Mouse (Mus musculus) kidney, embryonic 16.5 days (tissue): ENCODE results near the gene Slc2a10. TPM values are rescaled to one million over a fixed set of nuclear protein-coding genes. Genes with fewer than 3 reads are reported as not detected.

Experiments used
- ATAC-seq: fragments of 200-750 bp; cut with Nextera tagmentation; 2 replicates; pipeline ENCODE4 v1.8.0; 2017; ENCODE audit warnings: moderate TSS enrichment; ENCODE audit not compliant: low FRiP score, low TSS enrichment
- H3K27ac ChIP-seq: fragments of 300-500 bp; sonication (generic); 2 replicates; pipeline ENCODE4 v1.5.1; 2014; ENCODE audit warnings: low read length
- H3K27me3 ChIP-seq: fragments of 300-500 bp; sonication (generic); 2 replicates; pipeline ENCODE4 v1.6.1; 2014; ENCODE audit warnings: low read length, control low read depth, mixed read lengths; ENCODE audit not compliant: insufficient read depth
- H3K36me3 ChIP-seq: fragments of 300-500 bp; sonication (generic); 2 replicates; pipeline ENCODE4 v1.6.1; 2014; ENCODE audit warnings: low read length, control low read depth, mixed read lengths; ENCODE audit not compliant: insufficient read depth
- H3K4me1 ChIP-seq: fragments of 300-500 bp; sonication (generic); 2 replicates; pipeline ENCODE4 v1.6.1; 2014; ENCODE audit warnings: low read length, control low read depth, mixed read lengths; ENCODE audit not compliant: insufficient read depth
- H3K4me2 ChIP-seq: fragments of 300-500 bp; sonication (generic); replicated peaks from 2 replicates; pipeline ENCODE4 v1.6.1; 2014; ENCODE audit warnings: low read depth, low read length
- H3K4me3 ChIP-seq: fragments of 300-500 bp; sonication (generic); 2 replicates; pipeline ENCODE4 v1.5.1; 2014; ENCODE audit warnings: mild to moderate bottlenecking, low read length
- H3K9ac ChIP-seq: fragments of 300-500 bp; sonication (generic); replicated peaks from 2 replicates; pipeline ENCODE4 v1.6.1; 2014; ENCODE audit warnings: low read length
- H3K9me3 ChIP-seq: fragments of 300-500 bp; sonication (generic); 2 replicates; pipeline ENCODE4 v1.6.1; 2016; ENCODE audit warnings: low read length, control low read depth
- WGBS: fragments of 180-500 bp; shearing (Covaris S2); extraction: QIAGEN DNeasy Blood & Tissue Kit; methylation state at CpG from one replicate; pipeline ENCODE4 v1.1.7; 2014; 5-methylcytosine and 5-hydroxymethylcytosine counted together
- polyA plus RNA-seq: library from polyadenylated mRNA; unstranded; fragments of >200 nt; fragmentation: Nextera tagmentation; extraction: Ambion mirVana; gene quantifications from 2 replicates; pipeline ENCODE4 v1.2.1, GENCODE M21; 2015

The Slc2a10 gene
- polyA plus RNA-seq, 1 experiment from 2014 or later, result 8.3 TPM

DNA sequence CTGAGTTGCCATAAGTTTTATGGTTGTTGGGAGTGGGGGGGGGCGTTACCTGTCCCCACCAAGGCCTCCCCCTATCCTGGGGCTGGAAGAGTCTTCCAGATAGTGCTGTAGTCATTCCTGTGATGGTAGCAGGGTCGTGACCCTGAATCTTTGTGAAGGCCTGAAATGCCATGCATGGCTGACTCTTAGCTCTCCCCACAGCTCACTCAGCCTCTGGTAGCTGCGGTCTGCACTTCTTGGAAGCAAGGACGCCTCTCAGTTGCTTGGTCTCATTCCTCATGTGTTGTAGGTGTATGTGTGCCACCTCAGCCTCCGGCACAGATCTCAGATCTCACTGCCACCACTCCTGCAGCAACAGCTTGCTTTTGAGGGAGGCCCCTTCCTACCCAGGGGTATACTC, 27.7 kb upstream of the Slc2a10 start:
- no peaks in the 10 kb centered on the region for H3K4me1 ChIP-seq
- no peaks in the 10 kb centered on the region for H3K9me3 ChIP-seq
- 0 out of 2 replicates have a peak, but pooled peaks have one; percentile 9 for ATAC-seq
- no peak overlapping the region for H3K4me2 ChIP-seq
- H3K27me3 ChIP-seq, result peaks cover 23% of the 10 kb centered on the region
- H3K36me3 ChIP-seq, result no peaks in the 10 kb centered on the region
- no peak overlapping the region for H3K27ac ChIP-seq
- H3K4me3 ChIP-seq, result no peak overlapping the region
- no peak overlapping the region for H3K9ac ChIP-seq
- 48% methylated on average over 5 of the region's 5 CpGs for WGBS

DNA sequence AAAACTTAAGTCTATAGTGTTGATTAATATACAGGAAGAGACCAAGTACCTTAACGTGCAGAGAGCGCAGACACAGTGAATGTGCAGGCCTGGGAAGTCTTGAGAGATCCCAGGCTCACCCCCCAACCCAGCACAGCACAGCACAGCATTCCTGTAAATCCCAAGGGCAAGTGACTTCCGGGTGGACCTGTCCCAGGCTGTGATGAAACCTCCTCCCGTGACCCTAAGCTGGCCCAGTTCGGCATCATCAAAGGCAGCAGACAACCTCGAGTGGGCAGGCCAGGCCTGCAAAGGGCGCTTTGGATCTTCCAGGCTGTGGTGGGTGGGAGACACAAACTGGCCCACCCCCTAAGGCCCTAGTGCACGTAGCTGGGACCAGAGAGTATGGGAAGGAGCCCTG, 21.6 kb upstream of the Slc2a10 start:
- Histone ChIP-seq H3K9me3 (no peaks in the 10 kb centered on the region), H3K4me1 (no peaks in the 10 kb centered on the region), H3K4me2 (no peak overlapping the region), H3K27me3 (no peaks in the 10 kb centered on the region), H3K36me3 (no peaks in the 10 kb centered on the region), H3K4me3 (no peak overlapping the region), H3K9ac (no peak overlapping the region), H3K27ac (no peak overlapping the region)
- WGBS, result 49% methylated on average over 8 of the region's 8 CpGs
- ATAC-seq, result no peak

DNA sequence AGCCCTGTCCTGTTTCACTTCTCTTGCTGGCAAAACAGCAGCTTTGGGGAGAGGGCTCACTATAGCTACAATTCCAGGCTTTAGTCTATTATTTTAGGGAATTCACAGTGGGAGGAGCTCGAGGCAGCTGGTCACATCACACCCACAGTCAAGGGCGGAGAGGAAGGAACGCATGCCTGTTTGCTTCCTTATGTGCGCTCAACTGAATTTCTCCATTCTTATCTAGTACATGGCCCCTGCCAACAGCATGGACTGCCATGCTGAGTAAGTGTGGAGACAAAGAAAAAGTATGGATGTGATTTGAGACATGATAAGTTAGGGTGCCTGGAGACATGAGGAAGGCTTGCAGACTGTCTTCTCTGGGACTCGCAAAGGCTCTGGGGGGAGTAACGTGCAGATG, 19.4 kb upstream of the Slc2a10 start:
- H3K36me3 ChIP-seq, result peaks cover 5% of the 10 kb centered on the region
- no peak for ATAC-seq
- no peaks in the 10 kb centered on the region for H3K9me3 ChIP-seq
- no peaks in the 10 kb centered on the region for H3K27me3 ChIP-seq
- no peak overlapping the region for H3K27ac ChIP-seq
- no peak overlapping the region for H3K4me2 ChIP-seq
- no peak overlapping the region for H3K4me3 ChIP-seq
- H3K4me1 ChIP-seq, result no peaks in the 10 kb centered on the region
- no peak overlapping the region for H3K9ac ChIP-seq
- WGBS, result 56% methylated on average over 6 of the region's 6 CpGs

DNA sequence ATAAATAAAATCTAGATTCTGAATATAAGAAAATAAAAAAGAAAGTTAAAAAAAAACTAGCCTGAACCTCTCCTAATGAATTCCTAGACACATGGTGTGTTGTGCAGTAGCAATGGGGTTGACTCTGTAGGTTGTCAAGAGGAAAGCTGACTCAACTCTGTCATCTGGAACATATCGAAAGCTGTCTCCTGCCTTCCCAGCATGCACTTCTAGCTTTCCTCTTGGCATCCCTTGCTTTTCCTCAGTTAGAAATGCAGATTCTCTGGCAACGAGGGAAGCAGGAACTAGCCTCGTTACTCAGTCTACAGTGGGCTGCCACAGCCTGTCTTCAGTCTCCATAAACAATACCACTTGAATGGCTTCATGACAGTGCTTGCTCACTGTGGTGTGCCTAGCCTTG, 17.8 kb upstream of the Slc2a10 start:
- Histone ChIP-seq H3K9me3 (no peaks in the 10 kb centered on the region), H3K9ac (no peak overlapping the region), H3K36me3 (peaks cover 20% of the 10 kb centered on the region), H3K4me1 (no peaks in the 10 kb centered on the region), H3K4me2 (no peak overlapping the region), H3K27me3 (no peaks in the 10 kb centered on the region), H3K27ac (no peak overlapping the region), H3K4me3 (no peak overlapping the region)
- 69% methylated on average over 3 of the region's 3 CpGs for WGBS
- ATAC-seq, result no peak

DNA sequence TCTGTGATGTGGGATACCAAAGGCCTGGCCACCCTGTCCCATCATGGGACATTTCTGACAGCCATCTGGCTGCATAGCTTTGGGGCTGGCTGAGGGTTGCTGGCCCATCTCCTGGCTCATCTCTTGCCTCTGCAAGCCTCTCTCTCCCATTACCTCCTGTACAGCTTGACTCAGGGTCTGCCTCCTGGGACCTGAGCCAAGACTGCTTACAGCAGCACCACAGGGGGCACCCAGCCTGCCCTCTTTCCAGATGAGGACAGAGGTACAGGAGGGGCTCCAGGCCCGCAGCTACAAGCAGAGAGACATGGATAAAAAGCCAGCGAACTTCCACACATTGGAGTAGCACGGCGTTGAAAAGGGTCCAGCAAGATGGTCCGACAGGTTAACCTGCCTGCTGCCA, 17.2 kb upstream of the Slc2a10 start:
- no peaks in the 10 kb centered on the region for H3K9me3 ChIP-seq
- no peak overlapping the region for H3K27ac ChIP-seq
- H3K9ac ChIP-seq, result no peak overlapping the region
- 83% methylated on average over 5 of the region's 5 CpGs for WGBS
- H3K36me3 ChIP-seq, result peaks cover 20% of the 10 kb centered on the region
- no peak overlapping the region for H3K4me3 ChIP-seq
- no peaks in the 10 kb centered on the region for H3K4me1 ChIP-seq
- no peak overlapping the region for H3K4me2 ChIP-seq
- ATAC-seq, result no peak
- no peaks in the 10 kb centered on the region for H3K27me3 ChIP-seq

DNA sequence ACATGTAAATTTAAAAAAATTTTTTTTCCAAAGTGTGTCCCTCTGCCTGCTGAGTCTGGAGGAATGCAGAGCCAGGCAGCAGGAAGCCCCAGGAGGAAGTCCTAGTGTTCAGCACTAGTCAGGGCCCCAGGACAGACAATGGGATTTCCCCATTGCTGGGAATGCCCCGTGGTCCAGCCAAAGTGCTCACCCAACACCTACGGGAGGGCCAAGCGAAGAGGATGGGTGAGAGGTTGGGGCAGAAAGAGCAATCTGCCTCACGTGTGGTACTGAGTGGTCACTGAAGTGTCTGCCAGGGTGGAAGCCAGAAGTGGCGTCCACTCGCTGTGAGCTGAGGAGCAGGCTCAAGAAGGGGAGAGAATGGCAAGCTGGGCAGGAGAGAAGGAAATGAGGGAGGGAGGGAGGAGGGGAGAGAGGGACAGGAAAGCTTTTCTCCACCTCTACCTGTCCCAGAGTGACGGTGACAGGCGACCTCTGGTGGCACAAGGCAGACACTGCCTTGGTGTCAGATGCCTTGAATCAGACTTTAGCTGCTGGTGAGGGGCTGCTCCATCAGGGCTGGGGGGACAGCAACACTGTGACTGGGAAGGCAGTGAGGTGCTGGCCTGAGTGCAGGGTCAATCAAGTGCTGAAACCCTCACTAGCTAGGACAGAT, 16.6 kb upstream of the Slc2a10 start:
- ATAC-seq, result peak; percentile 37; the same call in 1 of the 2 replicates
- no peak overlapping the region for H3K27ac ChIP-seq

DNA sequence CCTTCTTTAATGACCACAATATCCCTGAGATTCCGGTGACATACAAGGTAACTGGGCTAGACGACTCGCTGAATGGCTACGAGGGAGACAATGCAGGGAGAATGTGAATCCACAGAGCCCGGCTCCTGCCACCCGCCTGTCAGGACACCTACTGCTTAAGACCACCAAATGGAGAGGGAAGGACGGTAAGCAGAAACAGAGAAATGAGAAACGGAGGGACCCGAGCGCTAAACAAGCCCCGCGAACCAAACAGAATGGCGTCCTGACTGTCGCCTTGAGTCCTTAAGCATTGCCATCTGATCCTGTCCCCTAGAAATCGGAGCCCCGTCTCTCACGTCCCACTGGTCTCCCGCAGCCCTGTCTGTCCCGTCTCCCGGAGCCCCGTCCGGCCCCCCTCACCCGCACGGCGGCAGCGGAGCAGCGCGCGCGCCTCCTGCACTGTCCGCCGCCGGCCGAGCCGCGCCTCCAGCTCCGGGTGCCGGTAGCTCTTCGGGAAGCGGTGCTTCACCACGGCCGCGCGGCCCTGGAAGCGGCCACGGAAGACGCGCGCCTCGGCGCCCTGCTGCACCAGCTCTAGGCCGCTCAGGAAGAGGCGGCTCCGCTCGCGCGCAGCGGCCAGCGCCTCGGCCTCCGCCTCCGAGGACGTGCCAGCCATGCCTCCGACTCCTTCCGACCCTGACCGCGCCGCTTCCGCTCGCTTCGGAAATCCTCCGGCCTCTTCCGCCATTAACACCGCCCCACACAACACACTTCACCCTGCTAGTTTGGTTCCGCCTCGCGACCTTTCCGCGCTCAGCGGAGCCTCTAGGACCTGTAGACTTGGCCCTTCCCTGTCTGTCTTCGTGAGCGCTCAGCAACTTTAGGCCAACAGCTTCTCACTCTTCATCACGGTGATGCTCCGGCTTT, 10.7 kb upstream of the Slc2a10 start, which contains the start of gene Trp53rka:
TSS of gene Trp53rka (minus strand) at position 677 of the 906 bp plus-strand sequence.
- H3K27me3 ChIP-seq, result no peaks in the 10 kb centered on the region
- H3K9me3 ChIP-seq, result no peaks in the 10 kb centered on the region
- peak within 1 kb of the TSS; percentile 91 for H3K4me2 ChIP-seq
- peak; percentile 89 for ATAC-seq
- peak within 1 kb of the TSS; percentile 78; the same call in 1 of the 2 replicates for H3K27ac ChIP-seq
- WGBS, result under 1% methylated on average over 71 of the region's 84 CpGs
- peaks cover 20% of the 10 kb centered on the region for H3K36me3 ChIP-seq
- H3K9ac ChIP-seq, result peak within 1 kb of the TSS; percentile 84
- peaks cover 15% of the 10 kb centered on the region for H3K4me1 ChIP-seq
- H3K4me3 ChIP-seq, result peak within 1 kb of the TSS; percentile 79

More for the DNA sequence above, 16.6 kb upstream of the Slc2a10 start:
- Histone ChIP-seq H3K4me1 (peaks cover 2% of the 10 kb centered on the region; the same call in 1 of the 2 replicates), H3K4me3 (no peak overlapping the region), H3K9me3 (no peaks in the 10 kb centered on the region), H3K4me2 (no peak overlapping the region), H3K36me3 (peaks cover 20% of the 10 kb centered on the region), H3K9ac (no peak overlapping the region), H3K27me3 (no peaks in the 10 kb centered on the region)
- 27% methylated on average over 8 of the region's 8 CpGs for WGBS

DNA sequence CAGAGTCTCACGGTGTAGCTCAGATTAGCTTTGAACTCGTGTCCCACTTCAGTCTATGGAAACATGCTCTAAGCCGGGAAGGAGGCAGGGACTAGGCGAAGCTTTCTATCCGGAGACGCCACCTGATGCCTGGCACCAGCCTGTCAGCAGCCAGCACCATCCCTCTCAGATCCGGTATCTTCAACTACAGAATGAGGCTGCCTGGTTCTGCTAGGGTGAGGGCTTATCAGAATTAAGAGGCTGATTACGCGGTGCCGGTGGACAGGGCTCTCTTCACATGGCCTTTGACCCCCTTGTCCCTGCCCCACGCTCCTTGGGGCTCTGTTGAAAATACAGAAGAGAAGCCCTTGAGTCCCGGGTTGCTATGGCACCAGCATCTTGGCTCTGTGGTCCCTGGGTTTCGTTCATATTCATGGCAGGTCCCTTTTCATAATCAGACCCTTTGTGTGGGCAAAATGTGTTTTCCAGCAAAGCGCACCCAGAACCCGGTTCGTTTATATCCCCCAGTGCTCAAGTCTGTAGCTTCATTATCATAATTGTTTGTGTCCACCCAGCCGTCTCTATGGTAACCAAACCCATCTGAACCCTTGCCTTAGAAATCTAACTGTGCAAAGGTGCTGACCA, 9.9 kb upstream of the Slc2a10 start:
- H3K36me3 ChIP-seq, result peaks cover 19% of the 10 kb centered on the region
- 27% methylated on average over 17 of the region's 17 CpGs for WGBS
- ATAC-seq, result peak; percentile 10; the same call in 1 of the 2 replicates

DNA sequence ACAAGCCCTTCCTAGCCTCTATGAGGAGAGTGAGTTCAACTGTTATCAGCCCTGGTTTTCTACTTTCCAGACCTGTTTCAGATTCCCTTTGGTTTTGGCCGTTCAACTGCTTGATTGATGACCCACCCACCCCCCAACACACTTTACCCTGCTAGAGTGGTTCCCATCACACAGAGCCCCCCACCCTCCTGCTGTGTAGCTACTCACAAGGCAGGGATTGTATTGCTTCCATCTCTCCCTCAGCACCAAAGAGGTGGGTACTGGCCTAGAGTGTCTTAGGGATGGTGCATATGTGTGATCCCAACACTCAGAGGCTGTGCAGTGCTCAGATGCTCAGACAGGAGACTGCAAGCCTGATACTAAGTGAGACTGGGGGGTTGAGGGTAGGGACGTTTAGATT, 9.1 kb upstream of the Slc2a10 start:
- WGBS, result 55% methylated on average over 2 of the region's 2 CpGs
- no peak for ATAC-seq

More for the DNA sequence above, 9.9 kb upstream of the Slc2a10 start:
- Histone ChIP-seq H3K4me2 (peak overlapping the region; percentile 91), H3K27ac (no peak overlapping the region), H3K4me1 (peaks cover 15% of the 10 kb centered on the region), H3K4me3 (peak overlapping the region; percentile 79), H3K9me3 (no peaks in the 10 kb centered on the region), H3K9ac (peak overlapping the region; percentile 84), H3K27me3 (no peaks in the 10 kb centered on the region)

More for the DNA sequence above, 9.1 kb upstream of the Slc2a10 start:
- Histone ChIP-seq H3K36me3 (peaks cover 12% of the 10 kb centered on the region), H3K4me1 (peaks cover 15% of the 10 kb centered on the region), H3K4me3 (no peak overlapping the region), H3K27ac (no peak overlapping the region), H3K4me2 (no peak overlapping the region), H3K9ac (no peak overlapping the region), H3K27me3 (no peaks in the 10 kb centered on the region), H3K9me3 (no peaks in the 10 kb centered on the region)
